Mouse (Mus musculus) hindbrain, embryonic 15.5 days (tissue): Measurements from ENCODE around the gene Fam92b. TPM values are rescaled to one million over a fixed set of nuclear protein-coding genes. Genes with fewer than 3 reads are reported as not detected.
A peak's percentile ranks its signal among the peaks of the same experiment; 100 is the strongest.

ENCODE experiments used
- ATAC-seq: fragments of 200-750 bp; cut with Nextera tagmentation; 2 replicates; pipeline ENCODE4 v1.8.0; 2017; ENCODE audit warnings: low read depth, moderate number of reproducible peaks, moderate TSS enrichment; ENCODE audit not compliant: low FRiP score
- H3K27ac ChIP-seq: fragments of 300-500 bp; sonication (generic); replicated peaks from 2 replicates; pipeline ENCODE4 v1.5.1; 2015; ENCODE audit warnings: mild to moderate bottlenecking, inconsistent platforms
- H3K27me3 ChIP-seq: fragments of 300-500 bp; sonication (generic); 2 replicates; pipeline ENCODE4 v1.6.1; 2015; ENCODE audit warnings: control low read depth, inconsistent platforms
- H3K36me3 ChIP-seq: fragments of 300-500 bp; sonication (generic); 2 replicates; pipeline ENCODE4 v1.6.1; 2015; ENCODE audit warnings: control low read depth, inconsistent platforms
- H3K4me1 ChIP-seq: fragments of 300-500 bp; sonication (generic); replicated peaks from 2 replicates; pipeline ENCODE4 v1.6.1; 2015; ENCODE audit warnings: control low read depth, inconsistent platforms
- H3K4me2 ChIP-seq: fragments of 300-500 bp; sonication (generic); 2 replicates; pipeline ENCODE4 v1.6.1; 2015; ENCODE audit warnings: moderate library complexity, mild to moderate bottlenecking, inconsistent platforms
- H3K4me3 ChIP-seq: fragments of 300-500 bp; sonication (generic); 2 replicates; pipeline ENCODE4 v1.5.1; 2015; ENCODE audit warnings: mild to moderate bottlenecking, inconsistent platforms
- H3K9ac ChIP-seq: fragments of 300-500 bp; sonication (generic); 2 replicates; pipeline ENCODE4 v1.6.1; 2015; ENCODE audit warnings: inconsistent platforms
- H3K9me3 ChIP-seq: fragments of 300-500 bp; sonication (generic); 2 replicates; pipeline ENCODE4 v1.6.1; 2016; ENCODE audit warnings: control low read depth, inconsistent platforms
- WGBS: fragments of 180-500 bp; shearing (Covaris S2); methylation state at CpG from one replicate; pipeline ENCODE4 v1.1.7; 2015; 5-methylcytosine and 5-hydroxymethylcytosine counted together
- polyA plus RNA-seq: library from polyadenylated mRNA; unstranded; fragments of >200 nt; fragmentation: Nextera tagmentation; extraction: Ambion mirVana; gene quantifications from 2 replicates; pipeline ENCODE4 v1.2.1, GENCODE M21; 2015

Fam92b gene
- polyA plus RNA-seq, 1 experiment from 2014 or later: 2.2 TPM

DNA sequence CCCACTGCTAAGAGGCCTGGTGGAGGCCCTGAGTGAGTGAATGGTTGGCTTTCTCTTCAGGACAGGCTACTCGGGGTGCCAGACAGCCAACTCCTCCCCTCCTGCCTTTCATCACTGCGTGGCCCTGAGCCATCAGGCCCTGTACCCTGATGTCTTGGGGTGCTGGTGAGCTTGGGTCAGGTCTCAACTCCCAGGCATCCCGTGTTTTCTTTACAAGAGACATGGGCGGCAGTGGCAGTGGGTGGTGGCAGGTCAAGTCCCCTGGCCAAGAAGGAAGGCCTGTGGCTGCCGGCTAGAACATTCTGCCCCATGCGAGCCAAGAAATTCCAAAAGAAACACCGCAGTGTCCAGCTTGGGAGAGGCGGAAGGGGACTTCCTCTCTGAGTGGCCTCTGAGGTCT lies 9.2 kb upstream of the Fam92b start:
- 47% methylated on average over 8 of the region's 8 CpGs for WGBS
- no peak overlapping the region for H3K4me3 ChIP-seq
- H3K27me3 ChIP-seq: no peaks in the 10 kb centered on the region
- H3K36me3 ChIP-seq: no peaks in the 10 kb centered on the region
- H3K4me1 ChIP-seq: peaks cover 37% of the 10 kb centered on the region
- no peak overlapping the region for H3K9ac ChIP-seq
- no peak overlapping the region for H3K4me2 ChIP-seq
- H3K27ac ChIP-seq: no peak overlapping the region; the same call in 1 of the 2 replicates
- no peak for ATAC-seq
- no peaks in the 10 kb centered on the region for H3K9me3 ChIP-seq

DNA sequence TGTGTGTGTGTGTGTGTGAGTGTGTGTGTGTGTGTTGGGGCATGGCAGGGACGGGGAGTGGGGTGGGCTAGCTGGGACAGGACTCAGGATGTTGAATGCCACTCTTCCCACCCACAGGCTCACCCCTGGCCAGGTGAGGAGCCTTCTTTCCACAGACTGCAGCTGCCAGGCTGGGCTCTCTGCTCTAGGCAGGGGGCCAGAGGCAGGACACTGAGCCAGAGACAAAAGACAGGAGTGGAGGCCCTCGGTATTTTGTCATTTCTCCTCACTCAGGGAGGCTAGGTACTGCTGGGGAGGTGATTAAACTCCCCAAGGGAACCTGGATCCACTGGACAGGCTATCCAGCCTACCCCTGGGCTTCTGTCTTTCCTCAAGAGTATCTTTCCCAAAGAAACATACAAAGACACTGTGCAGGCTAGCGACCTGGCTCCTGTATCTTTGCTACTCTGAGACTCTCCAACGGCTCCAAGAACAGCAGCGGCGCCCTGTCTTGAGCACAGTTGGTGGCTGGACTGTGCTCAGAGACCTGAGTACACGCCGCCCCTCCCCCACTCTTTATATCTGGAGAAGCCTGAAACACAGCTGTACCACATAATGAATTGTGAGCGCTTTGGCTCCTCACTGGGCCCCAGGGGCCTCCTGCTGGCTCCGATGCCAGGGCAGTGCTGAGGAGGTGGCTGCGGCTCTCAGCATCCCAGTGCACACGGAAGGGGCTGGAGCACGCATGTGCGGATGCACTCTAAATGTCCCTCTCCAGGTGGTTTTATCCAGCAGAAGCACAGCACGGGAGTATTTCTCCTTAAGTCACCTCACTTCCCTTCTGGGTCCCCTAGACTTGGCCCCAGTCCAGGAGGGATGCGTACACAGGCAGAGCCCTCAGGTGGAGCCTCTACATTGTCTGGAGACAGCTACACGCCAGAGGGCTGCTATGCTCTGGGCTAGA lies 7.9 kb upstream of the Fam92b start:
- Histone ChIP-seq H3K4me3 (no peak overlapping the region), H3K4me1 (peaks cover 33% of the 10 kb centered on the region), H3K9ac (no peak overlapping the region), H3K36me3 (no peaks in the 10 kb centered on the region), H3K27ac (peak overlapping the region; percentile 35), H3K9me3 (no peaks in the 10 kb centered on the region), H3K27me3 (no peaks in the 10 kb centered on the region), H3K4me2 (peak overlapping the region; percentile 44)
- 18% methylated on average over 17 of the region's 17 CpGs for WGBS
- peak; percentile 38; the same call in 1 of the 2 replicates for ATAC-seq

DNA sequence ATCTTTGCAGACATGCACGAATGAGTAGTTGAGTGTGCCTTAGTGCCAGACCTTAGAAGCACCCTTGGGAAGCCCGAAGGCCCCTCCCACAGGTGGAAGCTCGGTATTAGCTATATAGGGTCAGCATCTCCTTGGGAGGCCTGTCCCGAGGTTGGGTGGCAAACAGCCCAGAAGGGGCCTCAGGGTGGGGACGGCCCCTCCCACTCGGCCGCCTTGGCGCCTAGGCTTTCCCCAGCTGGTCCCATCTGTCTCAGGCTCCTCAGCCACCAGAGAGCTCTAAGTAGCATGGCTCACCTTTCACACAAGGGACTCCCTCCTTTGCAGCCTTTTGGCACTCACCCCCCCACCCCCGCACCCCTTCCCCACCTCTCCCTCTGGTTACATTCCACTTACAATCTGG lies 7.1 kb upstream of the Fam92b start:
- H3K4me1 ChIP-seq: peaks cover 35% of the 10 kb centered on the region
- no peak overlapping the region for H3K4me2 ChIP-seq
- H3K27ac ChIP-seq: no peak overlapping the region
- 41% methylated on average over 9 of the region's 9 CpGs for WGBS
- H3K36me3 ChIP-seq: no peaks in the 10 kb centered on the region
- no peak overlapping the region for H3K9ac ChIP-seq
- no peaks in the 10 kb centered on the region for H3K27me3 ChIP-seq
- no peak for ATAC-seq
- no peak overlapping the region for H3K4me3 ChIP-seq
- H3K9me3 ChIP-seq: no peaks in the 10 kb centered on the region

DNA sequence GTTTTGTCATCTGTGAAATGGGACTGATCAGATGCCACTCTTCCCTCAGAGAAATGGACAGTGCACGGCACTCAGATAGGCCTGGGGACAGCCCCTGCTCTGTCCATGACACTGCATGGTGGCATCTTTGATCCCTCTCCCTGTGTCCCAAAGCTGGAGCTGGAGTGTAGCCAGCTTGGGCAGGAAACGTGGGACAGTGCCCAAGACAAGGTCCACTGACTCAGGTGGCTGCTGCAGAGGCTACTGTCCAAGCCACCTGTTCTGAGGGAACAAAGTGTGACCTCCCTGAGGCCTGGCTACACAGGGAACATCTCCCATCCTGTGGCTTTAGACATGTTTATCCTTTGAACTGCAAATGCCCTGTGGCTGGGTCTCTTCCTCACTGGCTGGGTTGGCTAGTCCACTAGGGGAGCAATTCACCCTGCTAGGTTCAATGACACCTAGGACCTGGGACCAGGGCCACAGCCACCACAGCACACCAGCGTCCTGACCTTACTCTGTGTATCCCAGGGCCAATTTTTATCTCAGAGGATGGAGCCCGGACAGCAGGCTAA lies 4.7 kb upstream of the Fam92b start:
- no peak for ATAC-seq
- no peak overlapping the region for H3K4me2 ChIP-seq
- no peaks in the 10 kb centered on the region for H3K27me3 ChIP-seq
- H3K4me3 ChIP-seq: no peak overlapping the region
- no peak overlapping the region for H3K27ac ChIP-seq
- no peak overlapping the region for H3K9ac ChIP-seq
- peaks cover 58% of the 10 kb centered on the region for H3K4me1 ChIP-seq
- no peaks in the 10 kb centered on the region for H3K9me3 ChIP-seq
- no peaks in the 10 kb centered on the region for H3K36me3 ChIP-seq
- WGBS: 74% methylated on average over 4 of the region's 4 CpGs

DNA sequence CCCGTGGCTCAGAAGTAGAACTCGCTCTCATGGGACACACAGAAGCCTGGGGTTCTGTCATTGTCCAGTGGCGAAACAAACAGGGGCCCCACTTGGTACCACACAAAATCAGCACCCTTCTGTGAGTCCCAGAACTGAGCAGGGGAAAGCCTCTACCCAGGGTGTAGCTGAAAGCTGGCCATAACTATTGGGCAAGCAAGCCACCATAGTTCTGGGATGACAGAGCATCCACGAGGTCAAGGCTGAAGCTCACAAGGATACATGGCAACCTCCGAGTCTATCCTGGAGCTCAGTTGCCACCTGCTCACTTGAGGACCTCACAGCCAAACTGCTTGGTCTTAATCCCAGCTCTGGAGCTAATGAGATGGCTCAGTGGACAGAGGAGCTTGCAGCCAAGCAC lies 4.0 kb upstream of the Fam92b start:
- no peak overlapping the region for H3K4me3 ChIP-seq
- peaks cover 60% of the 10 kb centered on the region for H3K4me1 ChIP-seq
- H3K36me3 ChIP-seq: no peaks in the 10 kb centered on the region
- H3K9ac ChIP-seq: no peak overlapping the region
- no peak overlapping the region for H3K4me2 ChIP-seq
- no peak for ATAC-seq
- no peaks in the 10 kb centered on the region for H3K27me3 ChIP-seq
- 87% methylated on average over 5 of the region's 5 CpGs for WGBS
- H3K9me3 ChIP-seq: no peaks in the 10 kb centered on the region
- no peak overlapping the region for H3K27ac ChIP-seq

DNA sequence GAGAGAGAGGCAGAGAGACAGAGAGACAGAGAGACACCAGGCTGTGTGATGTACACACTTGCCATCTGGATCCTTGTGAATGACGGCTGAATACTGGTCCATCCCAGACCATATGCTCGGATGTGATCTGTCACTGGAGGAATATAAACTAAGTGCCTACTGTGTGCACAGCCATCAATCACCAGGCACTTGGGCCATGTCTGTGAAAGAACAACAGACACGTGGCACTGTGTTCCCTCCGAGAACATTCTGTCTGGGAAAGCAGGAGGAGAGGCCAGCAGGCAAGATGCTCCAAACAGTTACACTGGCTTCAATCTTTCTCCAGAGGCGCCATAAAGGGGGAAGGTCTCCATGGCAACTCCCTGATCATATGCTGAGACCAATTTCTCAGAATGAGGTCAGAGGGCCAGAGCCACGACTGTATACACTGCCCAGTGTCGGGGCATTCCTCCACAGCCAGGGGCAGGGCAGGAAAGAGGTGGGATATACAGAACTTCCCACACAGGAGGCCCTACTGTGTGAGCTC lies 3.2 kb upstream of the Fam92b start:
- ATAC-seq: no peak
- Histone ChIP-seq H3K27ac (no peak overlapping the region), H3K4me3 (no peak overlapping the region), H3K27me3 (no peaks in the 10 kb centered on the region), H3K4me2 (no peak overlapping the region), H3K4me1 (peaks cover 56% of the 10 kb centered on the region), H3K36me3 (no peaks in the 10 kb centered on the region), H3K9me3 (no peaks in the 10 kb centered on the region), H3K9ac (no peak overlapping the region)
- WGBS: 21% methylated on average over 7 of the region's 7 CpGs

DNA sequence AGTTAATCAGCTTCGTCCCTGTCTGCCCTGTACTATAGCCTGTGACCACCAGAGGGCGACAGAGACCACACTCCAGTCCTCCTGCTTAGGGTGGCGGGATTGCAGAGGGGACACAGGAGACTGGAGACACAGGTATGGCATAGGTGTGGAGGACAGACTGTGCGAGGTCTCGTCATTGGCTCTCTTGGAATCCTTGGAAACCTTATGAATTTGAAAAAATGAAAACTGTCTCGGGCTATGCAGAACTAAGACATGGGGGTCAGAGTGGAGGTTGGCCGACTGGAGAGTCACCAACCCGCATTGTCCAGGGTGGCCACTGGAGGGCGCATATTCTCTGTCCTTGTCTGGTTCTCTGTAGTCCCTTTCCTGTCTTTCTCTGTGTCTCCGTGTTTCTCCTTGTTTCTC lies 1.8 kb upstream of the Fam92b start:
- under 1% methylated on average over 10 of the region's 10 CpGs for WGBS
- Histone ChIP-seq H3K36me3 (no peaks in the 10 kb centered on the region), H3K27ac (peak overlapping the region; percentile 54), H3K27me3 (no peaks in the 10 kb centered on the region), H3K4me2 (peak overlapping the region; percentile 51), H3K4me3 (0 out of 2 replicates have a peak overlapping the region, but pooled peaks have one; percentile 8), H3K9ac (no peak overlapping the region), H3K9me3 (no peaks in the 10 kb centered on the region), H3K4me1 (peaks cover 44% of the 10 kb centered on the region)
- peak; percentile 68 for ATAC-seq

DNA sequence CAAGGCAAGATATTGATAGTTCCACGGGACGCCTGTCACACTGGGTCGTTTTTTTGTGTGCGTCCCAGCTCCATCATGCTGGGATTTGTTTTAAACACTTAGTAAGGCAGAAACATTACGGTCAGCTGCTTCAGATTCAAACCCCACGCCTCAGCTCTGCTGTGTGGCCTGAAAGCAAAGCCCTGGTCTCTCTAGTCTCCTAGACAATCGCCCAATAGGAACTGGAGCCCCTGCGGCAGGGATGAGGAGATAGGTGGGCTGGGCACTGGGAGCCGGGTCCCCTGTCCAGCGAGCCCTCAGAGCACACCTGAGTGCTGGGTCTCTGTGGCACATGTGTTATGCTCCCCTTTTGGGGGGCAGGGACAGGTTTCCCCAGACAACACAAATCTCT lies 853 bp upstream of the Fam92b start:
- Histone ChIP-seq H3K36me3 (no peaks in the 10 kb centered on the region), H3K4me2 (peak overlapping the region; percentile 47), H3K9me3 (no peaks in the 10 kb centered on the region), H3K4me1 (peaks cover 44% of the 10 kb centered on the region), H3K4me3 (no peak overlapping the region), H3K27me3 (no peaks in the 10 kb centered on the region), H3K9ac (0 out of 2 replicates have a peak overlapping the region, but pooled peaks have one; percentile 8), H3K27ac (no peak overlapping the region)
- WGBS: 3% methylated on average over 10 of the region's 10 CpGs
- ATAC-seq: no peak

DNA sequence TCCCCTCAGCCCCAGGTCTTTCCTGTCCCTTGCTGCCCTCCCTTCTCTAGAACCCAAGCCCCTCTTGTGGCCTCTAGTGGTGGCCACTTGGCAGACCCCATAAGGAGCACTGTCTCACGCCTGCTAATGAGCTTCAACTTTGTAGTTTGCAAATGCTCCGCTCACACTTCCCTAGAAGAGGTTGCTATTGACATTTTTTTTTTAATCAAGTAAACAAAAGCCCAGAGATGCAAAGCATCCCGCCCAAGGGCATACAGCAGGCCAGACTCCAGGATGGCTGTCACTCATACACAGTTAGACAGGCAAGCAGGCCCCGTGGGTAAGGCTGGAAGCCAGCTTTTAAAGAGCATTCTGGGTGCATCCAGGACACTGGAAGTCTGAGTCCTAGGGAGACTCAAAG lies 661 bp downstream of the Fam92b start:
- no peak; the same call in 1 of the 2 replicates for ATAC-seq
- Histone ChIP-seq H3K4me2 (no peak overlapping the region; the same call in 1 of the 2 replicates), H3K4me3 (no peak overlapping the region), H3K36me3 (no peaks in the 10 kb centered on the region), H3K27me3 (no peaks in the 10 kb centered on the region), H3K9me3 (no peaks in the 10 kb centered on the region), H3K4me1 (peaks cover 44% of the 10 kb centered on the region), H3K27ac (peak overlapping the region; percentile 77), H3K9ac (no peak overlapping the region)
- 9% methylated on average over 4 of the region's 4 CpGs for WGBS

DNA sequence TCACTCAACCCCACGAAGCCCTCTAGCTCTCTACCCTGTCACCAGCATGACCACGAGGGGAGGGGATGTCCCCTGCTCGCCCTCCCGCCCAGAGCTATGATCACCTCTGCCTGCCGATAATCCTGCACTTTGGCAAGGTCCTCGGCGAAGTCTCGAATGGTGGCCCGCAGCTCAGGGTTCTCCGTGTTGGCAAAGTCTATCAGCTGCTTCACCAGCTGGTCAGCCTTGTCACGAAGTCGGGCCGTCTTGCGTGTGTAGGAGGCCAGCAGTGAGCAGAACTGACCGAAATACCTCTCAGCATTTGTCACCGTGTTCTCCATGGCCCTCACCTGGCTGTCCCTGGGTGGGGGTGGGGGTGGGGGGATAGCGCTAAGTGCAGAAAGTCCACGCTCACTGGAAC lies 2.7 kb downstream of the Fam92b start:
- Histone ChIP-seq H3K9ac (no peak overlapping the region), H3K9me3 (no peaks in the 10 kb centered on the region), H3K4me1 (peaks cover 36% of the 10 kb centered on the region), H3K4me3 (no peak overlapping the region), H3K27ac (no peak overlapping the region), H3K36me3 (no peaks in the 10 kb centered on the region), H3K4me2 (no peak overlapping the region), H3K27me3 (no peaks in the 10 kb centered on the region)
- WGBS: 45% methylated on average over 18 of the region's 18 CpGs
- ATAC-seq: no peak

DNA sequence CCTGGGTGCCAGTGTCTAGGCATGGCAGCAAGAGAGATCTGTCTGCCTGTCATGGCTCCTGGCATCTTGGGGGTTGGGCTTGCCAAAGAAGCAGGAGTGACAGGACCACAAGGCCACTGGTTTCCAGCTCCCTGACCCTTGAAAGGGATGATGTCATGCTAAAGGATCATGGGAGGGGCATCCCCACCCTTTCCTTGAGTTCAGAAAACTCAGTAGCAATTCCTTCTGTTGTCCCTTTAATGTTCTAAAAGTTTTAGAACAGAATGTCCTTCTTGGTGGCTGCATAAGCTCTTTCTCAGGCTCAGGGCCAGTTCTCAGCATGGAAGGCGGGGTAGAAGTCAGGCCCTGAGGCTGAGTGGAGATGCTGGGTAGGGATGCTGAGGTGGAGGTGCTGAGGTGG lies 4.1 kb downstream of the Fam92b start:
- H3K4me2 ChIP-seq: no peak overlapping the region
- H3K9ac ChIP-seq: no peak overlapping the region
- no peak for ATAC-seq
- no peaks in the 10 kb centered on the region for H3K9me3 ChIP-seq
- no peaks in the 10 kb centered on the region for H3K27me3 ChIP-seq
- H3K36me3 ChIP-seq: no peaks in the 10 kb centered on the region
- peaks cover 29% of the 10 kb centered on the region for H3K4me1 ChIP-seq
- H3K27ac ChIP-seq: no peak overlapping the region
- 76% methylated on average over 1 of the region's 1 CpGs for WGBS
- no peak overlapping the region for H3K4me3 ChIP-seq

DNA sequence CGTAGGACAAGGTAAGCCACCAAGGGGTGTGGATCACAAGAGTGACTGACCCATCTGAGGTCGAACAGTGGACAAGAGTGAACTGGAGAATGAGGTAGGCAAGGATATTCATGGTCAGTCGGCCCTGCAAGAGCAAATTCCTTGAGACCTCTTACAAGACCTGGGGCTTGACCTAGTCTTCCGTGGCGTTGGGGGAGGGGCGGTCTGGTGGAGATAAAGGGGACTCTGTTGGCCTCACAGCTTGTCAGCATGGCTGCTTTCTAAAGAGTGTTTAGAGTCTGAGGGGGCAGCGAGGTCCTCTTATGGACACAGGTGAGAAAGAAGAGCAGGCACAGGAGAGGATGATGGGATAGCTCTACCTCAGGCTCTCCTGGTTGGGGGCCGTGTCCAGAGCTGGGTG lies 8.1 kb downstream of the Fam92b start:
- H3K27ac ChIP-seq: no peak overlapping the region
- no peak overlapping the region for H3K9ac ChIP-seq
- H3K27me3 ChIP-seq: no peaks in the 10 kb centered on the region
- 53% methylated on average over 8 of the region's 8 CpGs for WGBS
- H3K4me3 ChIP-seq: no peak overlapping the region
- H3K4me2 ChIP-seq: no peak overlapping the region
- peaks cover 17% of the 10 kb centered on the region for H3K4me1 ChIP-seq
- no peak for ATAC-seq
- H3K36me3 ChIP-seq: no peaks in the 10 kb centered on the region
- no peaks in the 10 kb centered on the region for H3K9me3 ChIP-seq
